Mouse (Mus musculus): ENCODE results near the gene Sh3gl3.

Gene Sh3gl3

DNA sequence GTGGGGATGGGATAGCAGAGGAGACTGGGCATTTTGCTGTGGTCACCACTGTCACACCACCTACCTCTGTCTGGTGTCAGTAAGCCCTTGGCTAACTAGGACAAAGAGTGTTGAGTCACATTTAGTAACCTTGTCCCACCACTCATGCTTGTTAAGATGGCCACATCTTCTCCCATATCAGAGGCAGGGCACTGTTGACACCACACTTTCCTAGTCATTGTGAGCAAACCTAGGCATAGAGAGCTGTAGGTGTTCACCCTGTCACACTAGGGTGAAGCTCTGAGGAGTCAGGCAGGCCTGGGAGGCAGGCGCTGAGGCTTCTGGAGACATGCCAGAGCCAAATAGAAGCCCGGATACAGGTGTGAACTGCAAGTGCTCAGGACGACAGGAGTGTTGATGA, at the start of gene Sh3gl3:
Sh3gl3 (plus strand) TSS at position 301 of the 400 bp plus-strand sequence.
- no peak for DNase-seq (ENCODE audit: low read depth)

DNA sequence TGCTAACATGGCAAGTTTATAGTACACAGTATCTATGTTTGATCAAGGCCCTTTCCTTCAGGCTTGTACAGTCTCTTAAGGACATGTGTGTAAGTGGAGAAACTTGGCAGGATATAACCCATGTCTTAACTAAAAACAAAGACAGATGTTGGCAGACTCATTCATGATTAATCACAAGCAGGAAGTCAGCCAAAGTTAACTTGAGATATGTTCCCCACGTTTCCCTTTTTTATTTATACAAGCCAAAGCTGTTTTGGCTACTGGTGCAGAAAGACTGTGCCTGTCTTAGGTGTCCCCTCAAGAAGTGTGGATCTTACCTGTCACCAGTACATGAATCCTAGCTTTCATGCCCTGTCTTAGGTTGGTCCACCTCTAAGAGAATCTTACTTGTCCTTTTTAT, 35.4 kb upstream of the Sh3gl3 start:
- DNase-seq (ENCODE audit: low read depth), result no peak

DNA sequence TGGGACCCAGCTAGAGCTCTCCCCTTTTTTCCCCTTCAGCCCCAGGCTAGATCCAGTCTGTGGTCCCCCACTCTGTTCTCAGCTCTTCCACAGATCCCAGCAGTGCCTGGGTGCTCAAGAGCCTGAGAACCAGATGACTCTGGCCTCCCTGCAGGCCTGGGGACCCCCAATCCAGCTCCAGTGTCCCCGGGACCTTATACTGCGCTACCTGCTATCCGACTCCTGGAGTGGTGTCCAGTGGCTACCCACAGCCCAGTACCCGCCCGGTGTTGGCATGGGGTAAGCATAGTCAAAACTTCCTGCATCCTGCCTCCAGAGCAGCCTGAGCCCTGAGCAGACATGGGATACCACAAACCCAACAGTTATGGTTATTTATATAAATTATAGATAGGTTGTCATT, 26.5 kb upstream of the Sh3gl3 start:
- no peak for DNase-seq (ENCODE audit: low read depth)

DNA sequence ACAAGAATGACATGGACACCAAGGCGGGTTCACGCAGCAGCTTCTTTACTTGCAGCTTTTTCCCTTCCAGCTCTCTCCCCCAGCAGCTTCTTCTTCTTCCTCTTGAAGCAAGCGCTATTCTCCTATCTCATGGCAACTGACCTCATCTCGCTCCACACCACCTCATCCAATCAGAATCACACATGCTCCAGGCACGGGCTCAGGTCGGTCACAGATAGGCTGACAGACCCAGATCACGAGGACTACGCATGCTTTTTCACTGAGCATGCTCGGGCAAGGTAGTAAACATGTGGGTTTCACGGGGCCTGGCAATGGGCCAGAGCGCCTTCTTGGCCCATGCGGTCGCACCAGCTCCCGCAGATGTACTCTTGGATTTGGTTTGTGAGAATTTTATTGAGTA, 9.0 kb upstream of the Sh3gl3 start:
- no peak for DNase-seq (ENCODE audit: low read depth)

DNA sequence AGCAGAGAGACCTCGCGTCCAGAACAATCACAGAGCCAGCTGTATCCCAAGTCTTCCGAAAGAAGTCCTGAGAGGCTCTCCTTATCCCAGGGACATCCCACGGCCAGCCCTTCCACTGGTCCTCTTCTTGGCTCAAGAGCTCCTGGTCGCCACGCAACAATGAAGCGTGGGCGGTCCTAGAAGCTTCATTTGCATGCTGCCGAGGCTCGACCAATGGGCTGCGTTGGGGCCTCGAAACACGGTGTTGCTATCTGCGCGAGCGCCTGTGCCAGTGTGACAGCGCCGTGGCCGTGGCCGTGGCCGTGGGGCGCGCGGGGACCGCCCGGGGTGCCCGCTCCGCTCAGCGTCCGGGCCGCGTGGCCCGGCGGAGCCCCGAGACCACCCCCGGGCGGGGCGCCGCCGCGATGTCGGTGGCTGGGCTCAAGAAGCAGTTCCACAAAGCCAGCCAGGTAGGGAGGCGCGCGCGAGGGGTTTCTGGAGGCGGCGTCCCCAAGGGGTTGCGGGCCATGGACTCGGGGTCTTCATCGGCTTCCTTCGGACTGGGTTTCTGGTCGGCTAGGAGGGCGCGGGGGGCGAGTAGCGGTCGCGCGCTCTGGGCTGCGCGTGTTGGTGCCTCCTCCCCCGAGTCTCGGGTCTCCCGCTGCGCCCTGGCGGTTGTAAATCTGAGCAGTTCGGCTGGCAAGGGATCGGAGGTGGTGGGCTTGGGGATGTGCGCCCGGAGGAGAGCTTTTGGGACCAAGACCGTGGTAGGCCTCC, 1.1 kb downstream of the Sh3gl3 start:
- no peak for DNase-seq (ENCODE audit: low read depth)

DNA sequence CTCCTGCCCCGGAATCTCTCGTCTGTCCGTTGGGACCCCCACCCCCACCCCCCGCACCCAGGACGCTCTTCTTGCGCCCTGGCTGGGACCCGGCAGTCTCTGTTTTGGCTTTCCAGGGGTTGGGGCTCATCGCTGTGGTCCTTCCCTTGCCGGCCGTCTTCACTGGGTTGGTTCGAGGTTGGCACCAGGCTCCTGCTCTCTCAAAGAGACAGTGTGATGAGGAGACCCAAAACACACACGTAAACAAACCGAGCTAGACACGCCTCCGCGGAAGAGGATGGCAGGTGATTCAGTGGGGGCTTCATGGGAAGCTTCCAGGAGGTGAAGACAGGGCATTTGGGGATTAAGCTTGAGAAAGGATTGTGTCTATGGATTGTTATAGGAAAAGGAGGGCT, 1.7 kb downstream of the Sh3gl3 start:
- no peak for DNase-seq (ENCODE audit: low read depth)

DNA sequence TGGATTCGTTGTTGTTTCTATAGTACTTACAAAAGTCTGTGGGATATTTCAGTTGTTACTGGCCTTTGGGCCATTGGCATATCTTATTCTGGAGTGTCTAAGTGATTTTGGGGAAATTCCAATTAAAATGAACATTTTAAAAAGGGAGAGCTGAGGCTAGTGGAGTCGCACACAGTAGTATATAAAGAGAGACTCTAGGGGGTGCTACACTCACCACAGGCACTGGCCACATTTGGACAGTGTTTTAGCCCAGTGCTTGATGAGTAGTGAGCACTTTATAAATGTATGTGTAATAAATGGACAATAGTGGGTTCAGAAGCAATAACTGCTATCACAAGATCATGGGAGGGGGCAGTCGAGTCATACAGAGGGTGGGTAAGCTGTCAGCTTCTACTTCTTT, 2.6 kb downstream of the Sh3gl3 start:
- no peak for DNase-seq (ENCODE audit: low read depth)

DNA sequence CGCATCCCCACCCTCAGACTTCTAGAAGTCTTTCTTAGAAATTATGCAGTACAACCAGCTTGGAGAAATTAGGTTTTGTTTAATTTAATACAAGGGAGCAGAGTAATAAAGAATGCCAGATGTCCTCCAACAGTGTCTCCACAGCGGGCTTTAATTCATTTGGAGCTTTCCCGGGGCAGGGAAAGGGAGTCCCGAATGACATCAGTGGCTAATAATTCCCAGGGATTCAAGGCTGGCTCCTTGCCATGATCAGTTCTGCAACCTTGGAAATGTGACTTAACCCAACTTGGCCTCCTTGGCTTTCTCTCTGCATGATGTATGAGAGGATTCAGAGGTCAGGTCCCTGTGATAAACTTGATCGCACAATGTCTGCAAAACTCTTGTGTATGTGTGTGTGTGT, 3.7 kb downstream of the Sh3gl3 start:
- no peak for DNase-seq (ENCODE audit: low read depth)

DNA sequence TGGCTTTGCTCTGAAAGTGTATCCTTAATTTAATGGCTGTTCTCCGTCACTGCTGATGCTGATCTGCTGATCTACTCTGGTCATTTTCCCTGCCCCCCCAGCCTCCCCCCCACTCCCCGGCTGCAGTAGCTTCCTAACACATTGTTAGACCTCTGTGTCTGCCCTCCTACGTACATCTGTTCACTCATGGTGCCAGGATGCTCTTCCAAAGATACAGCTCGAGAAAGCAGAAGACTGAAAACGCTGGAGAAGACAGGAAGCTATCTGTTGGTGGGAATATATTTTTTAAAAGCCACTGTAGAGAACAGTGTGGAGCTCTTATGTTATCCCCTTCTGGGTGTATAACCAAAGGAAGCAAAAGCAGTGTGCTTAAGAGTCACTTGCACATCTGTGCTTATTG, 7.3 kb downstream of the Sh3gl3 start:
- no peak for DNase-seq (ENCODE audit: low read depth)

DNA sequence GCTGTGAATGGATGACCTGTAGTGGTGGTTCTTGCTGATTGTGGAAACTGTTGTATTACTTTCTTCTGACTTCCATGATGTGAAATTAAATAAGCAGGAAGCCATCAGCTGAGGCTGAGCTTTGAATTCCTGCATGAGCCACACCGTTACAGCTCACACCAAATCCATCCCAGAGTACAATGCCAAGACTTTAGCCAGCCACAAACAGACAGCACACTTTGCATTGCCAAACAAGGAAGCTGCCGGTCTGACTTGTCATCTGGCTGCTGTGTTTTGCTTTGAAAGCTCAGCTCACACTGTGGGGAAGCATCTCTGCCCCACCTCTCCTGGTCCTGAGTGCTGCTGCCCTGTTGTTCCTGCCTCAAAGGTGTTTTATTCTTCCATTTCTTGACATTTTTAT, 9.1 kb downstream of the Sh3gl3 start:
- no peak for DNase-seq (ENCODE audit: low read depth)

DNA sequence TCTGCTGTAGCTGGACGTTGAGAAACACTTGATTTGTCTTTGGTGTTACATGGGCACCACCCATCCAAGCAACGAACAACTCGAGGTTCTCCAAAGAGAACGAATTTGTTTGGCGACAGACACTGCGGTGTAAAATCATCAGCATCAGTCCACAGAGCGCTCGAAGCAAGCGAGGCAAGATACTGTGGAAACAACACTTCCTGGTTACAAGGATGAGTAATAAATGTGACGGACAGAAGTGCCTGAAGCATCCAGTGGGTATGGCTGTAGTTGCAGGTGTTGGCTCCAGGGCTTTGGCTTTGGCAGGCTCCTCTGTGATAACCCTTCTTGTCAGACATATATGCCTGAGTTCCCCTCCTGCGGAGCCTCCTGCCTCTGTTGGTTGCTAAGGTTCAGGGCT, 18.0 kb downstream of the Sh3gl3 start:
- no peak for DNase-seq (ENCODE audit: low read depth)

DNA sequence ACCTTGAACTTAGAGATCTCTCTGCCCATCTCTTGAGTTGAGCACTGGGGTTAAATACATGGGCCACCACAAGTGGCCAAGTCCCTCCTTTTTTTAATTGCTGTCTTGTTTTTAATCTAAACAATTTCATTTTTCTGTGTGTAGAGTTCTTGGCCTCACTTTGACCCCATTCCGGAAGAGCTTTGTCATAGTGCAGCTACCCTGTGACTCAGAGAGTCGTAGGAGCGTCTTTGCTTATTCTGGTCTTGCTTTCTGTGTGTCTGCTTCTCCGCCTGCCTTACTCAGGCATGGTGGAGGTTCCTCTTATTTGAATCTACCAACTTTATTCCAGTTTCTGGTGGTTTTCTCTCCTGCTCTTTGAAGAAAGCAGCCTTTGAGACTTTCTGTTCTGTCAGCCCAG, 18.9 kb downstream of the Sh3gl3 start:
- no peak for DNase-seq (ENCODE audit: low read depth)

DNA sequence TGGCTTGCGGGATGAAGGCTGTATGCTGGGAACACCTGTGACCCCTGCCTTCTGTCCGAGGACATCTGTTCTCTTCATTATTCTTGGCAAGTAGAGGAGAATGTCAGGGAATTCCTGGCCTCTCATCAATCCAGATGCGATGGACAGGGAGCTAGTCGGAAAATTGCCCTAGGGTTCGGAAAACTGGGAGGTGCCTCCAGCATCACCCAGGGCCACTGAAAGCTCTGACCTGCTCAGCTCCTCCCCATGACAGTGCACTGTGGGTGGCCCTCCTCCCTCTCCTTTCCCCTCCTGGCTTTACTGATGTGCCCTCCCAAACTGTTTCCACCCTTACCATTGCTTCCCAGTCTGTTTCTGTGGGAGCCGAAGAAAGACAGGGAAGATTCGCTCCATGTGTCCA, 29.5 kb downstream of the Sh3gl3 start:
- no peak for DNase-seq (ENCODE audit: low read depth)

DNA sequence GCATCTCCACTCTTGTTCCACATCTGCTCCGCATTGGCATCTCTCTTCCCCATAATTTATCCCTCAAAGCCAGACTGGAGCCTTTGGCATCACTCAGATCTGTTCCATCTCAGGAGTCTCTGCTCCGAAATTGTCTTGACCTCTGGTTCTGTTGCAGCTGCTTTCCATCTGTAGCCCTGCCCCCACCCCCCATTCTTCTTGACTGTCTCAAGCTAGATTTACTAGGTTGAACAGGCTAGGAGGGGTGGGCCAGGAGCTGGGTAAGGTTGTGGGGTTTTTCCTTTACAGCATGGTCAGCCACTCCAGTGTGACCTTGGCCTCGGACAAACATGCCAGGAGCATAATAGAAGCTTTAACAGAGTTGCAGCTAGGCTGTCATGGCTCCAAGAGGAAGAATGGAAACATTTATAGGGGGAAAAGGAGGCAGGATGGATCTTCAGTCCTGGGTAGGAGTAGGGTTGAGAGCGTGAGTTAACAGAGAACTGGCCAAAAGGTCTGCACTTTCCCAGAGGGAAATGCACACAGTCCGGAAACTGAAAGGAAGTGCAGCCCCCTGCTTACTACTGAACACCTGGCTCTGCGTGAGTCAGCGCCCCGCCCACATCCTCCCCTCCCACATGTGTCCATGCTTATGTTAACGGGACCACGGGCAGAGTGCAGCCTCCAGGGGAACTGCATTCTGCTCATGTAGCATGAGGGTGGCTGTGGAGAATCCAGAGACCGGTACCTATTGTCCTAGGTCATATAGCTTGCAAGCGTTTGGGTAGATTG, 30.6 kb downstream of the Sh3gl3 start:
- DNase-seq (ENCODE audit: low read depth), result peak; percentile 6

DNA sequence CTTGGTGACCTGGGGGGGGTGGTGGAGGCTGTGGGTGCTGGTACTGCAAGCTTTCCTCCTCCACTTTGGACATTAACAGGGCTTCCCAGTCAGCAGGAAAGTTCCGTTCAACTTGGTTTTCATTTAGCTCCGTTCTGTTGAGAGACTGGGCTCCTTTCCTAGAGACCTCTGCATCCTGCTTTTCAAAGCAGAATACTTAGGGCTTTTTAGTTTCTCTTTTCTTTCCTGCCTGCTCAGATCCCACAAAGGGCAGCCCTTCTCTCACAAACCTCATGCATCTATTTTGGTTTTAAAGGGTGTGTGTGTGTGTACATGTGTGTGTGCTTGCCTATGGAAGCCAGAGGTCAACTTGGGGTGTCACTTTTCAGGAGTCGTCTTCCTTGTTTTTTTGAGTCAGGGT, 31.3 kb downstream of the Sh3gl3 start:
- no peak for DNase-seq (ENCODE audit: low read depth)

DNA sequence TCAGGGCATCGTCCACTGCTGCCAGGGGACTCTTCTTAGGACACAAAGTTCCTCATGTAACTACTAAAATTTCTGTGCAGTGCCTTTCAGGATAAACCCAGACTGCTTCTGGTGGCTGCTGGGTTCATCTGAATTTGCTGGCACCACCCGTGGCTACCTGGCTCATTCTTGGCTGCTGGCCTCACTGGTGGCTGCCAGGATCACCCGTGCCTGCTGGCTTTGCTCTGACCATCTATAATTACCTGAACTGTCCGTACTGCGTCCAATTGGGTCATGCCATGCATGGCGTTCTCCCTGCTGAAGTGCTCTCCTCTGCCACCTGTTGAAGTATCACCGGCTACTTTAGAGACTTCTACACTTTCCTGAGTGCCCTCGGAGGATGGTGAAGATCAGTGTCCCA, 33.1 kb downstream of the Sh3gl3 start:
- DNase-seq (ENCODE audit: low read depth), result no peak

DNA sequence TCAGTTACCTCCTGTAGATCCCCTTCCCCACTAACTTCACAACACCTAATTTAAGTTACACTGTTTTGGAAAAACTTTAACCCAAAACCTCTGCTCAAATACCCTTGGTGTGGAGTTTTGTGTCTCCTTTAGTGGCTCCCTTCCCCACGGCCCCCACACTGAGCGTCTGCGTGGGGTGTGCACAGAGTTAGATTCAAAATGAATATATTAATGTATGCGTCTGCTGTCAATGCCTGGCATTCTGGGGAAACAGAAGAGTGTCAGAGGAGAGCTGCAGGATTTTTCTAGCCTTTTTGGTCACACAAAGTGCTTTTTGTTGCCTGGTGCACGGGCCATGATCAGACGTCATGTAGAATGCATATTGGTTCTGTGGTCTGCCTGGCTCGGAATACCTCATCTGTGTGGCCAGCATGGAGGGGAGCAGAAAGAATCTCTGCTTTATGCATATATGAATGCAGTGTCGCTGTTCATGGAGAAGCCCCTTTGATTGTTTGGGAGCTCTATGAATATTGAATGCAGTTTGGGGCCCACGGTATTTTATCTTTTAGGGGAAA, 47.8 kb downstream of the Sh3gl3 start:
- DNase-seq (ENCODE audit: low read depth), result no peak

DNA sequence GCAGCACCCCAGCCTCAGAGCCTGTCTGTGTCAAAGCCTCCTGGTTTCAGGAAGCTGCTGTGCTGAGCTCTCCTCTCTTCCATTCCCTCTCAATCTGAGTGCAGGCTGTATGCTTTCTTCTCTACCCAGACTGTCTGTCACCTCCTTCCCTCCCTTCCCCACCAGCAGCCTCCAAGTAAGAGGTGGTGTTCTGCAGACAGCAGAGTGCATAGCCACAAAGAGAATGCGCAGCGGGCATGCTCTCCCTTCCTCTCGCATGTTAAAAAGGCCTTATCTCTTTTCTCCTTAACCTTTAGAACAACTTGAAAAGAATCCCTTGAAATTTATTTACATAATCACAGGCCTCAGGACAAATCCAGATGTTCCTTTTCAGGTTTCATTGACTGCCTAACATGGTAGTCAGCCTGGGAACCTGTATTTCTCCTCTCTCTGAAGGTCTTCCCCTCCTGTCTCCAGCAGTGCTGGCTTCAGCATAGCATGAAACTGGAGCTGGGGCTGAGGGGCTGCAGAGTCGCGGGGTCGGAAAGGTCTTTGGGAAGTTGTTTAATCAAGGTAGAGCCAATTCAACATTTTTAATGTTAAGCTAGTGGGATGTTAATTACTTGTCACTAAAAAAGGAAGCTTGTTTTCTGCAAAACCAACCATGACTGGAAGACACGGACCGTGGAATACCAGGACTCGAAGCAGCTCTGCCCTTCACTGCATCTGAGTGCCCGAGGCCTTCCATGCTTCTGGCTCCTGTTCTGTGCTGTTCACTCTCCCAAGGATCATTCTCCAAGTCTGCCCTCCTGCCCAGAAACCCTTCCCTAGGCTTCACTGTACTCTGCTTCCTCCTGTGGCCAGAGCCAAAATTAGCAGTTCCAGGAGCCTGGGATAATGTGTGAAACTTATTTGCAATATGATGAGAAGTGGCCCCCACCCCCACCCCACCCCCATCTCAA, 50.5 kb downstream of the Sh3gl3 start:
- DNase-seq (ENCODE audit: low read depth), result no peak

DNA sequence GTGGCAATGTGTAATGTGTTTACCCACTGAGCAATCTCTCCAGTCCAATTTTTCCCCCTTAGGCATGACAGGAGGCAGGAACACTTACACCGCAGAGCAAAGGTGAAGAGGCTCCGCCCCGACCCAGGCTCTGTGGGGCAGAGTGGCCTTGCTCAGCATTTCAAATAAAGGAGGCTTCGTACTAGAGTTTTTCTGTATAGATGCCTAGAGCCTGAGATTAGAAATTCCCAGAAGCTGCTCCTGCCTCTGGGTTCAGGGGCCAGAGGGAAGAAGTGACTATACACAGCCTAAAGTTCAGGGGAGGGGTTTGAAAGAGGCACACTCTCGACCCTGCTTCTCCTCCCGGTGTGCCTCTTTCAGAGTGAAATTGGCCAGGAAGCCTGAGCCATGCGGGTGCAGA, 59.6 kb downstream of the Sh3gl3 start:
- no peak for DNase-seq (ENCODE audit: low read depth)

DNA sequence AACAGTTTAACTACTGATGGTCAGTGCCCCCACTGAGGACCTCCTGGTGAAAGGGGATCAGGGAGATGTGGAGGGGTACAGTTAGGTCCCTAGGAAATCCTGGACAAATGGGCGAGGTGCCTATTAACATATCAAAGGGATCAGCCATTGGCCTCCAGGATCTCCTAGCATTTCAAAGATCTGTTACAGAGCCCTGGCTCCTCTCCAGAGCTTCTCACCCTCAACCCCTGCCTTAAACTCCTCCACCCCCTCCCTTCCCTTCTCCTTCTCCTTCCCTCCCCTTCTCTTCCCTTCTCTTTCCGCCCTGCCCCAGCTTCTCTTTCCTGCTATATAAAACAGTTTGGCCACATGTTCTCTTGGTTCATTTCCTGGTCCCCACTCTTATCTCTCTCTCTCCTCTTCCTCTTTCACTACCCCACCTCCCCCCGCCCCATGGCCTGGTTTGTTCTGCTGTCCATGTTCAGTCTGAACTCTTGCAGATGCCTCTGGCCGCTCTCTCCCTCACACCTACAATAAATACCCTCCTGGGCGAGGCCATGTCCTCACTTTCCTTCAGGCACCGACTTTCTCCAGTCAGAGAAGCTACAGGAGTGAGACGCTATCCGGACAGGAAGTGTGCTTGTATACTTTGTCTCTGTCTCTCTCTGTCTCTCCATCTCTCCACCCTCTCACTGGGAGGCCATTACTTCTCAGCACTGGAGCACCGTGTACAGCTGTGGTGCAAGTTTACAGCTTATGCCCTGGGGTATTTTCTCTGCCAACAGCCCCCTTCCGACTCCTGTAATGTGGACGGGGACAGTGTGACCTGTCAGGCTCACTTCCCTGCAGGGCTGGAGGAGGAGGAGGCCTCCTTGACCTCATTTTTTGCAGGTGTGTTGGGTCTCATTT, 60.6 kb downstream of the Sh3gl3 start:
- DNase-seq (ENCODE audit: low read depth), result peak; percentile 5

DNA sequence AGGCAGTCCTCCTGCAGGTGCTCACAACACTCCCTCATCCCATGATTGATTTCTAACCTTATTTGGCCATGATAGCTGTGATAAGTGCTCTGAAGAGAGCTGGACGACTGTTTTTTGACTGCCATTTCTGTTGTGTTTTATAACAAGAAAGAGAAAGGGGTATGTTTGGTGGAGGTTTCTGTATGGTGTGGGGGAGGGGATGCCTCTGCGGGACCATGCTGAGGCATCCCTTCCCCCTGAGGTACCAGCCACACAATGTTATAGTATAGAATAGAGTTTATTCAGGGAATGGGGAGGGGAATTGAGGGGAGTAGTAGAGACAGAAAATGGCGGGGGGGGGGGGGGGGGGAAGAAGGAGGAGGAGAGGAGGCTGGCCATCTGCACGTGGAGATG, 61.3 kb downstream of the Sh3gl3 start:
- no peak for DNase-seq (ENCODE audit: low read depth)

All from 416B (cell line).